In the genomic region with DNA sequence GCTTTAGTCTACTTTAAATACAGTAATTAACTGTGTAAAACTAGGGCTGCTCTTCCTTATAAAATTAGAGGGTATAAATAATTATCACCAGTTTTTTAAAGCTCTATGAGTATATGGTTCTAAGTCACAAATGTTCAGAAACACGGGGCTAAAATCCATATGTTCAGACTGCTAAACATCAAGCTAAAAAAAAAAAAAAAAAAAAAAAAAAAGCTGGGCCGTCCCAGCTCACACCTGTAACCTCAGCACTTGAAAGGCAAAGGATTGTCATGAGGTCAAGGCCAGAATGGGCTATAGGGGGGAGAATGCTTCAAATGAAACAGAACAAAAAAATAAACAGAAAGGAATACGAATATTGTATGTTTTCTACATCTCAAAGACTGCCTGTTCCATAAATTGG, we compare ENCODE assay signal across 8 mouse cellular contexts. TPM values are rescaled to one million over a fixed set of nuclear protein-coding genes. Genes with fewer than 3 reads are reported as not detected.
A peak's percentile ranks its signal among the peaks of the same experiment; 100 is the strongest.
DNase-seq lines count a peak whose midpoint lies in the region; ATAC-seq and TF ChIP-seq lines count a peak whose summit lies in the region.

No protein-coding gene starts in this region.

- WGBS in heart, embryonic 15.5 days: 7% methylated on average over 3 of the region's 3 CpGs
- WGBS in hindbrain, embryonic 10.5 days: 21% methylated on average over 3 of the region's 3 CpGs
- WGBS in midbrain, embryonic 10.5 days: 19% methylated on average over 3 of the region's 3 CpGs

- ATAC-seq in heart, embryonic 15.5 days (replicated peaks; ENCODE audit: insufficient number of reproducible peaks, insufficient read depth, low FRiP score, low read depth): no peak
- ATAC-seq in G1E (ENCODE audit: extremely low read depth, insufficient number of reproducible peaks, low FRiP score, poor library complexity, severe bottlenecking): no peak
- ATAC-seq in cerebellum, adult (ENCODE audit: insufficient number of reproducible peaks, low FRiP score, low TSS enrichment): no peak

- H3K9ac ChIP-seq in heart, embryonic 15.5 days: peak overlapping the region; percentile 63

- H3K27ac ChIP-seq in heart, embryonic 15.5 days: peak overlapping the region; percentile 94; the same call in 1 of the 2 replicates
- H3K27ac ChIP-seq in hindbrain, embryonic 10.5 days: peak overlapping the region; percentile 87; the same call in 1 of the 2 replicates
- peak overlapping the region; percentile 85 for H3K27ac ChIP-seq in midbrain, embryonic 10.5 days (replicated peaks)

- TF ChIP-seq CTCF in G1E (IDR thresholded peaks at IDR 0.05; ENCODE audit: low read depth, low read length): no peak

- no peaks in the 10 kb centered on the region for H3K27me3 ChIP-seq in heart, embryonic 15.5 days
- H3K27me3 ChIP-seq in G1E (ENCODE audit: insufficient read depth, low read length): no peaks in the 10 kb centered on the region
- no peaks in the 10 kb centered on the region for H3K27me3 ChIP-seq in hindbrain, embryonic 10.5 days (ENCODE audit: insufficient read depth, poor library complexity, severe bottlenecking)
- H3K27me3 ChIP-seq in midbrain, embryonic 10.5 days (ENCODE audit: low read depth, poor library complexity, severe bottlenecking): peaks cover 7% of the 10 kb centered on the region; the same call in 1 of the 2 replicates

- H3K36me3 ChIP-seq in heart, embryonic 15.5 days: no peaks in the 10 kb centered on the region
- H3K36me3 ChIP-seq in G1E (replicated peaks): peaks cover 9% of the 10 kb centered on the region
- H3K36me3 ChIP-seq in hindbrain, embryonic 10.5 days: no peaks in the 10 kb centered on the region
- H3K36me3 ChIP-seq in midbrain, embryonic 10.5 days: 0 out of 2 replicates have a peak, but pooled peaks cover 3% of the 10 kb centered on the region

- H3K4me2 ChIP-seq in heart, embryonic 15.5 days: peak overlapping the region; percentile 57

- H3K9me3 ChIP-seq in heart, embryonic 15.5 days (replicated peaks): no peaks in the 10 kb centered on the region
- no peaks in the 10 kb centered on the region for H3K9me3 ChIP-seq in G1E (replicated peaks)
- H3K9me3 ChIP-seq in hindbrain, embryonic 10.5 days: no peaks in the 10 kb centered on the region
- no peaks in the 10 kb centered on the region for H3K9me3 ChIP-seq in midbrain, embryonic 10.5 days (replicated peaks)

- no peak for DNase-seq in heart, postnatal 4 days
- no peak for DNase-seq in G1E (ENCODE audit: low spot score)
- no peak for DNase-seq in hindbrain, embryonic 10.5 days (ENCODE audit: low spot score)
- no peak for DNase-seq in midbrain, embryonic 10.5 days (ENCODE audit: low spot score)
- no peak for DNase-seq in ovary, postnatal 14 days (ENCODE audit: low spot score)
- no peak for DNase-seq in adrenal gland, adult (ENCODE audit: inconsistent age in 2 of 2, low spot score in 1 of 2)

- peaks cover 8% of the 10 kb centered on the region for H3K4me1 ChIP-seq in heart, embryonic 15.5 days (replicated peaks)
- peaks cover 22% of the 10 kb centered on the region for H3K4me1 ChIP-seq in G1E (ENCODE audit: insufficient read depth, low read depth, low read length)
- H3K4me1 ChIP-seq in hindbrain, embryonic 10.5 days (replicated peaks): peaks cover 10% of the 10 kb centered on the region
- H3K4me1 ChIP-seq in midbrain, embryonic 10.5 days: peaks cover 12% of the 10 kb centered on the region

- peak overlapping the region; percentile 65 for H3K4me3 ChIP-seq in heart, embryonic 15.5 days
- peak overlapping the region; percentile 76 for H3K4me3 ChIP-seq in G1E (ENCODE audit: low read depth, low read length)
- H3K4me3 ChIP-seq in hindbrain, embryonic 10.5 days: peak overlapping the region; percentile 60
- H3K4me3 ChIP-seq in midbrain, embryonic 10.5 days: peak overlapping the region; percentile 63

RNA-seq across cellular contexts. Expression of a gene that starts 0.9 kb away (rescaled TPM):
- polyA plus RNA-seq in heart, embryonic 15.5 days (2015; fragmentation: Nextera tagmentation; extraction: Ambion mirVana): 46.0 and 47.8 TPM in 2 replicates
- total RNA-seq in heart, postnatal 4 days (2021): 10 to 100 TPM; 44.6 to 44.7 TPM
- total RNA-seq in G1E (2014; fragmentation: Nextera tagmentation): 53.4 and 58.1 TPM in 2 replicates
- total RNA-seq in G1E (2017): 71.6 and 75.9 TPM in 2 replicates
- polyA plus RNA-seq in G1E (2012): 3.3 and 3.4 TPM in 2 replicates
- polyA plus RNA-seq in hindbrain, embryonic 10.5 days (2016; fragmentation: Nextera tagmentation; extraction: Ambion mirVana): 30.0 and 43.4 TPM in 2 replicates
- polyA plus RNA-seq in midbrain, embryonic 10.5 days (2016; fragmentation: Nextera tagmentation; extraction: Ambion mirVana): 43.9 and 47.3 TPM in 2 replicates

RNA-seq across cellular contexts. Expression of a gene that starts 4.7 kb away (rescaled TPM):
- 728 and 1,044 TPM in 2 replicates for polyA plus RNA-seq in heart, embryonic 15.5 days (2015; fragmentation: Nextera tagmentation; extraction: Ambion mirVana)
- total RNA-seq in heart, postnatal 4 days (2021): 1,000 to 10,000 TPM; 1,187 to 1,211 TPM
- total RNA-seq in G1E (2014; fragmentation: Nextera tagmentation): 53.8 and 103 TPM in 2 replicates
- 513 and 603 TPM in 2 replicates for total RNA-seq in G1E (2017)
- 12.7 and 16.1 TPM in 2 replicates for polyA plus RNA-seq in G1E (2012)
- 296 and 330 TPM in 2 replicates for polyA plus RNA-seq in hindbrain, embryonic 10.5 days (2016; fragmentation: Nextera tagmentation; extraction: Ambion mirVana)
- polyA plus RNA-seq in midbrain, embryonic 10.5 days (2016; fragmentation: Nextera tagmentation; extraction: Ambion mirVana): 273 and 288 TPM in 2 replicates

RNA-seq across cellular contexts. Expression of a gene that starts 16.3 kb away (rescaled TPM):
- polyA plus RNA-seq in heart, embryonic 15.5 days (2015; fragmentation: Nextera tagmentation; extraction: Ambion mirVana): 10.6 and 12.6 TPM in 2 replicates
- total RNA-seq in heart, postnatal 4 days (2021): 10 to 100 TPM; 13.1 to 15.0 TPM
- total RNA-seq in G1E (2014; fragmentation: Nextera tagmentation) (36.4 and 49.7 TPM in 2 replicates), G1E (2017) (15.5 and 20.3 TPM in 2 replicates)
- 0.74 and 1.1 TPM in 2 replicates for polyA plus RNA-seq in G1E (2012)
- polyA plus RNA-seq in hindbrain, embryonic 10.5 days (2016; fragmentation: Nextera tagmentation; extraction: Ambion mirVana): 21.6 and 22.5 TPM in 2 replicates
- 19.7 and 22.6 TPM in 2 replicates for polyA plus RNA-seq in midbrain, embryonic 10.5 days (2016; fragmentation: Nextera tagmentation; extraction: Ambion mirVana)

Comparison
In these comparisons a context has a peak if more than half of its experiments do, and no peak if none do; other contexts are left out.
1. RNA of a gene that starts 4.7 kb away (polyA plus RNA-seq): 728 to 1,044 TPM in heart, embryonic 15.5 days, 296 to 330 TPM in hindbrain, embryonic 10.5 days and 273 to 288 TPM in midbrain, embryonic 10.5 days; 12.7 to 16.1 TPM in G1E; every median in the first group is over 10 times any median in the second.
2. Peak in every context shown above with its lines, with median percentiles within 50 percentile points of each other: H3K27ac ChIP-seq and H3K4me3 ChIP-seq.